Mouse (Mus musculus) spleen, postnatal 4 days (tissue): ENCODE results near the gene Plxnb1.

Experiments used
- DNase-seq, 2 experiments: peaks; one replicate each; pipeline ENCODE4 v3.0.0; 2022; ENCODE audit warnings: low spot score in 2 of 2

Plxnb1 gene

GRCm38 (mm10) chr9:109095137-109095982, at the start of gene Plxnb1:
TSS of gene Plxnb1 (plus strand) at chr9:109095389.
- DNase-seq, result no peak

GRCm38 (mm10) chr9:109046306-109046705, 48.9 kb upstream of the Plxnb1 start:
- peak; percentile 72 to 87 for DNase-seq

- DNase-seq, result peak in 1 of 2 experiments; percentile 48
Observed at GRCm38 (mm10) chr9:109049316-109049715, 45.9 kb upstream of the Plxnb1 start.

- peak in 1 of 2 experiments; percentile 57 for DNase-seq
Observed at GRCm38 (mm10) chr9:109049996-109050673, 45.1 kb upstream of the Plxnb1 start.

GRCm38 (mm10) chr9:109050674-109050997, 44.6 kb upstream of the Plxnb1 start:
- no peak for DNase-seq

GRCm38 (mm10) chr9:109051011-109051501, 44.1 kb upstream of the Plxnb1 start:
- no peak for DNase-seq

- peak in 1 of 2 experiments; percentile 65 for DNase-seq
Observed at GRCm38 (mm10) chr9:109051651-109052489, 43.3 kb upstream of the Plxnb1 start.

- peak in 1 of 2 experiments; percentile 61 for DNase-seq
Observed at GRCm38 (mm10) chr9:109052490-109053260, 42.5 kb upstream of the Plxnb1 start.

- peak in 1 of 2 experiments; percentile 58 for DNase-seq
Observed at GRCm38 (mm10) chr9:109053366-109053765, 41.8 kb upstream of the Plxnb1 start.

GRCm38 (mm10) chr9:109053851-109054250, 41.3 kb upstream of the Plxnb1 start:
- DNase-seq, result peak in 1 of 2 experiments; percentile 55

- peak; percentile 58 to 74 for DNase-seq
Observed at GRCm38 (mm10) chr9:109054712-109055111, 40.5 kb upstream of the Plxnb1 start.

GRCm38 (mm10) chr9:109055271-109056030, 39.7 kb upstream of the Plxnb1 start:
- DNase-seq, result peak in 1 of 2 experiments; percentile 66

GRCm38 (mm10) chr9:109056081-109056690, 39.0 kb upstream of the Plxnb1 start:
- DNase-seq, result peak in 1 of 2 experiments; percentile 62

- DNase-seq, result peak in 1 of 2 experiments; percentile 60
Observed at GRCm38 (mm10) chr9:109056916-109057315, 38.3 kb upstream of the Plxnb1 start.

GRCm38 (mm10) chr9:109057543-109057942, 37.6 kb upstream of the Plxnb1 start:
- DNase-seq, result no peak

GRCm38 (mm10) chr9:109058006-109058765, 37.0 kb upstream of the Plxnb1 start:
- peak in 1 of 2 experiments; percentile 63 for DNase-seq

- DNase-seq, result peak; percentile 86 to 94
Observed at GRCm38 (mm10) chr9:109059136-109059903, 35.9 kb upstream of the Plxnb1 start, which contains the start of gene Trex1. TSS of gene Trex1 (minus strand) at chr9:109059734.
